Mouse (Mus musculus) adrenal gland, postnatal 10 days (tissue): ENCODE results near the gene Btbd9. TPM values are rescaled to one million over a fixed set of nuclear protein-coding genes. Genes with fewer than 3 reads are reported as not detected.

Experiments used
- DNase-seq: peaks from one replicate; pipeline ENCODE4 v3.0.0; 2021; ENCODE audit warnings: mixed read lengths
- total RNA-seq, 2 experiments: library from RNA; stranded (reverse); gene quantifications; 2 replicates each; pipeline ENCODE4 v1.2.3; 2021

Btbd9 gene
- total RNA-seq, 2 experiments from 2014 or later, result 25.3 to 34.6 TPM

- no peak for DNase-seq
Observed at GRCm38 (mm10) chr17:30241720-30242322, 334.5 kb downstream of the Btbd9 start.

- DNase-seq, result no peak
Observed at GRCm38 (mm10) chr17:30241061-30241460, 335.2 kb downstream of the Btbd9 start.

GRCm38 (mm10) chr17:30240659-30241058 lies 335.6 kb downstream of the Btbd9 start:
- DNase-seq, result no peak

GRCm38 (mm10) chr17:30239458-30239857 lies 336.8 kb downstream of the Btbd9 start:
- DNase-seq, result peak; percentile 65

- DNase-seq, result no peak
Observed at GRCm38 (mm10) chr17:30237600-30237999, 338.7 kb downstream of the Btbd9 start.

- no peak for DNase-seq
Observed at GRCm38 (mm10) chr17:30236611-30237010, 339.7 kb downstream of the Btbd9 start.

- no peak for DNase-seq
Observed at GRCm38 (mm10) chr17:30235380-30235779, 340.9 kb downstream of the Btbd9 start.

- no peak for DNase-seq
Observed at GRCm38 (mm10) chr17:30232698-30233097, 343.6 kb downstream of the Btbd9 start.

- no peak for DNase-seq
Observed at GRCm38 (mm10) chr17:30231483-30231882, 344.8 kb downstream of the Btbd9 start.

- no peak for DNase-seq
Observed at GRCm38 (mm10) chr17:30230428-30230827, 345.9 kb downstream of the Btbd9 start.

- DNase-seq, result no peak
Observed at GRCm38 (mm10) chr17:30228439-30229215, 347.7 kb downstream of the Btbd9 start.

- DNase-seq, result no peak
Observed at GRCm38 (mm10) chr17:30225030-30225740, 351.1 kb downstream of the Btbd9 start.

- DNase-seq, result no peak
Observed at GRCm38 (mm10) chr17:30222837-30223236, 353.5 kb downstream of the Btbd9 start.

GRCm38 (mm10) chr17:30222361-30222760 lies 353.9 kb downstream of the Btbd9 start:
- no peak for DNase-seq

- no peak for DNase-seq
Observed at GRCm38 (mm10) chr17:30221677-30222076, 354.6 kb downstream of the Btbd9 start.

GRCm38 (mm10) chr17:30215741-30216140 lies 360.5 kb downstream of the Btbd9 start:
- peak; percentile 59 for DNase-seq

GRCm38 (mm10) chr17:30214393-30214792 lies 361.9 kb downstream of the Btbd9 start:
- DNase-seq, result no peak

- DNase-seq, result no peak
Observed at GRCm38 (mm10) chr17:30213371-30213770, 362.9 kb downstream of the Btbd9 start.

- DNase-seq, result no peak
Observed at GRCm38 (mm10) chr17:30212647-30213046, 363.6 kb downstream of the Btbd9 start.

GRCm38 (mm10) chr17:30210936-30211335 lies 365.4 kb downstream of the Btbd9 start:
- DNase-seq, result no peak

- no peak for DNase-seq
Observed at GRCm38 (mm10) chr17:30210262-30210661, 366.0 kb downstream of the Btbd9 start.

GRCm38 (mm10) chr17:30205062-30205825 lies 371.0 kb downstream of the Btbd9 start:
- peak; percentile 69 for DNase-seq
